Mouse (Mus musculus) heart, embryonic 15.5 days (tissue): ENCODE results near the gene Klf12. TPM values are rescaled to one million over a fixed set of nuclear protein-coding genes. Genes with fewer than 3 reads are reported as not detected.

Experiments
- ATAC-seq: fragments of 200-750 bp; cut with Nextera tagmentation; replicated peaks from 2 replicates; pipeline ENCODE4 v1.8.0; 2017; ENCODE audit warnings: low read depth, moderate TSS enrichment; ENCODE audit not compliant: insufficient number of reproducible peaks, insufficient read depth, low FRiP score
- H3K27ac ChIP-seq: fragments of 300-500 bp; sonication (generic); 2 replicates; pipeline ENCODE4 v1.5.1; 2015; ENCODE audit warnings: mild to moderate bottlenecking, inconsistent platforms
- H3K27me3 ChIP-seq: fragments of 300-500 bp; sonication (generic); 2 replicates; pipeline ENCODE4 v1.6.1; 2015; ENCODE audit warnings: inconsistent platforms
- H3K36me3 ChIP-seq: fragments of 300-500 bp; sonication (generic); 2 replicates; pipeline ENCODE4 v1.6.1; 2015; ENCODE audit warnings: mild to moderate bottlenecking, inconsistent platforms
- H3K4me1 ChIP-seq: fragments of 300-500 bp; sonication (generic); replicated peaks from 2 replicates; pipeline ENCODE4 v1.6.1; 2015; ENCODE audit warnings: inconsistent platforms
- H3K4me2 ChIP-seq: fragments of 300-500 bp; sonication (generic); 2 replicates; pipeline ENCODE4 v1.6.1; 2015; ENCODE audit warnings: inconsistent platforms, mild to moderate bottlenecking, moderate library complexity
- H3K4me3 ChIP-seq: fragments of 300-500 bp; sonication (generic); 2 replicates; pipeline ENCODE4 v1.5.1; 2015; ENCODE audit warnings: mild to moderate bottlenecking, inconsistent platforms
- H3K9ac ChIP-seq: fragments of 300-500 bp; sonication (generic); 2 replicates; pipeline ENCODE4 v1.6.1; 2015; ENCODE audit warnings: mild to moderate bottlenecking, inconsistent platforms
- H3K9me3 ChIP-seq: fragments of 300-500 bp; sonication (generic); replicated peaks from 2 replicates; pipeline ENCODE4 v1.6.1; 2016; ENCODE audit warnings: inconsistent platforms
- WGBS: fragments of 180-500 bp; shearing (Covaris S2); methylation state at CpG from one replicate; pipeline ENCODE4 v1.1.7; 2015; ENCODE audit warnings: mixed read lengths; 5-methylcytosine and 5-hydroxymethylcytosine counted together
- polyA plus RNA-seq: library from polyadenylated mRNA; unstranded; fragments of >200 nt; fragmentation: Nextera tagmentation; extraction: Ambion mirVana; gene quantifications from 2 replicates; pipeline ENCODE4 v1.2.1, GENCODE M21; 2015

Klf12 gene
- polyA plus RNA-seq, 1 experiment from 2014 or later = 5.7 TPM

DNA sequence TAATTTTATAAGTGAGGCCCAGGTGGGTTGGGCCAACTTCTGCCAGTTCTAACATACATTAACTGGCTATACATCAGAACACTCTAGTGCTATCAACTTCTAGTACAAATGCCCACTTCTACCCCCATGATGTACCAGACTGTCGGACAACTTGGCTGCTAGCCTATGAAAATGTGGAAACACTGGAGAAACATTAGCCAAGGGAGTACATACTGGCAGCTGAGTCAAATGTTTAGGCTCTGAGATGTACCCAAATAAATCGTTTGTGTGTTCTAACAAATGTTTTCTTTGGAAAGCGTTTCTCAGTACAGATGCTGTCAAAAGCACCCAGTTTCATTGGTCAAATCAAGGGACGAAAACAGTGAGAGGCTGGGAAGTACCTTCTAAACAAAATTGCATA is 152.0 kb downstream of the Klf12 start:
- H3K4me3 ChIP-seq = no peak overlapping the region
- H3K9ac ChIP-seq = no peak overlapping the region
- H3K9me3 ChIP-seq = no peaks in the 10 kb centered on the region
- no peak for ATAC-seq
- WGBS = 71% methylated on average over 4 of the region's 4 CpGs
- H3K4me2 ChIP-seq = no peak overlapping the region
- H3K4me1 ChIP-seq = no peaks in the 10 kb centered on the region
- H3K27ac ChIP-seq = no peak overlapping the region
- no peaks in the 10 kb centered on the region for H3K27me3 ChIP-seq
- H3K36me3 ChIP-seq = no peaks in the 10 kb centered on the region

- no peak overlapping the region for H3K4me3 ChIP-seq
- H3K9ac ChIP-seq = no peak overlapping the region
- ATAC-seq = no peak
- 87% methylated on average over 6 of the region's 6 CpGs for WGBS
- H3K27me3 ChIP-seq = no peaks in the 10 kb centered on the region
- H3K9me3 ChIP-seq = no peaks in the 10 kb centered on the region
- H3K4me2 ChIP-seq = no peak overlapping the region
- H3K36me3 ChIP-seq = no peaks in the 10 kb centered on the region
- no peak overlapping the region for H3K27ac ChIP-seq
- peaks cover 3% of the 10 kb centered on the region; the same call in 1 of the 2 replicates for H3K4me1 ChIP-seq
Measured at GRCm38 (mm10) chr14:100126126-100126525, 158.4 kb downstream of the Klf12 start.

- Histone ChIP-seq H3K9ac (no peak overlapping the region), H3K4me1 (peaks cover 5% of the 10 kb centered on the region; the same call in 1 of the 2 replicates), H3K27ac (no peak overlapping the region), H3K4me2 (no peak overlapping the region), H3K36me3 (no peaks in the 10 kb centered on the region), H3K9me3 (no peaks in the 10 kb centered on the region), H3K4me3 (no peak overlapping the region), H3K27me3 (no peaks in the 10 kb centered on the region)
- WGBS = 74% methylated on average over 4 of the region's 4 CpGs
- no peak for ATAC-seq
Measured at GRCm38 (mm10) chr14:100121075-100121474, 163.4 kb downstream of the Klf12 start.

- 72% methylated on average over 3 of the region's 3 CpGs for WGBS
- ATAC-seq = no peak
- no peaks in the 10 kb centered on the region for H3K27me3 ChIP-seq
- H3K9ac ChIP-seq = no peak overlapping the region
- H3K36me3 ChIP-seq = no peaks in the 10 kb centered on the region
- peaks cover 5% of the 10 kb centered on the region; the same call in 1 of the 2 replicates for H3K4me1 ChIP-seq
- H3K4me2 ChIP-seq = no peak overlapping the region
- no peaks in the 10 kb centered on the region for H3K9me3 ChIP-seq
- H3K4me3 ChIP-seq = no peak overlapping the region
- H3K27ac ChIP-seq = no peak overlapping the region
Measured at GRCm38 (mm10) chr14:100119866-100120265, 164.6 kb downstream of the Klf12 start.

DNA sequence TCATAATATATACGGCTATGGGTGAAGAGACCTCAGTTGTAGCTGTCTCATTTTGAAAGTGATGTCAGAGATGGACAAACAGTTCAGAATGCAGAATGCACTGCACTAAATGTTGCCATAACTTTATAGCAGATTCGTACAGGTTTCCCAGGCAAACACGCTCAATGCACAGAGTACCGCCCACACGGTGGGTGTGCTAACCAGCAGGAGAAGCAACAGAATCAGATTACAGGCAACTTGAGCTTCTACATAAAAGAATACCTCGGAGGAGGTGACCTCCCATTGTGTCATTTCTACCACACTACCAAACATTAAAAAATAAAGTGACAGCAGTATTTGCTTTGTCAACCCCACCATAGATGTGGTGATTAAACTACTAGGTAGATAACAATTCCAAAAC is 171.1 kb downstream of the Klf12 start:
- Histone ChIP-seq H3K4me3 (no peak overlapping the region), H3K36me3 (no peaks in the 10 kb centered on the region), H3K4me2 (no peak overlapping the region), H3K9me3 (no peaks in the 10 kb centered on the region), H3K27ac (no peak overlapping the region), H3K9ac (no peak overlapping the region), H3K4me1 (peaks cover 3% of the 10 kb centered on the region; the same call in 1 of the 2 replicates), H3K27me3 (no peaks in the 10 kb centered on the region)
- no peak for ATAC-seq
- 76% methylated on average over 6 of the region's 6 CpGs for WGBS

GRCm38 (mm10) chr14:100111735-100112134 is 172.7 kb downstream of the Klf12 start:
- H3K36me3 ChIP-seq = no peaks in the 10 kb centered on the region
- H3K4me3 ChIP-seq = no peak overlapping the region
- 4% methylated on average over 1 of the region's 1 CpGs for WGBS
- no peaks in the 10 kb centered on the region for H3K27me3 ChIP-seq
- H3K27ac ChIP-seq = no peak overlapping the region
- no peak overlapping the region for H3K4me2 ChIP-seq
- ATAC-seq = no peak
- H3K9ac ChIP-seq = no peak overlapping the region
- no peaks in the 10 kb centered on the region for H3K9me3 ChIP-seq
- peaks cover 3% of the 10 kb centered on the region; the same call in 1 of the 2 replicates for H3K4me1 ChIP-seq

- 44% methylated on average over 6 of the region's 6 CpGs for WGBS
- Histone ChIP-seq H3K4me2 (no peak overlapping the region), H3K27me3 (no peaks in the 10 kb centered on the region), H3K27ac (no peak overlapping the region), H3K9ac (no peak overlapping the region), H3K4me1 (peaks cover 8% of the 10 kb centered on the region), H3K4me3 (no peak overlapping the region), H3K36me3 (no peaks in the 10 kb centered on the region), H3K9me3 (no peaks in the 10 kb centered on the region)
- no peak for ATAC-seq
Measured at GRCm38 (mm10) chr14:100109563-100109962, 174.9 kb downstream of the Klf12 start.

DNA sequence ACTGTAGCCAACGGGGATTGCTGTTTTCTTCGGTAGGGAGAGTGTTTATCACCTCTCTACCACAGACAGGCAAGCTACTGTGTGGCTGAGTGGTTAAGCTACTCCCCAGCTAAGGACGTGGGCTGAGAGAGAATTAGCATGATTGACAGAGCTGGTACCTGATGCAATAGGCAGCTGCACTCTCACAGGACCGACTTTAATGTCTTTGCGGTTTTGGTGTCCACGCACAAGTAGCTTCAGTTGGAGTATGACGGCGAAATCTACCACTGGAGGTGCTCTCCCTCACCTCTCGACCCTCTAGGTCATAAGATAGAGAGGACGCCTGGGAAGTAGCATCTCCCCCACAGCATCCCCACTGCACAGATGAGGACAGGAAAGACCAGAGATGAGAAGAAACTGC is 178.9 kb downstream of the Klf12 start:
- Histone ChIP-seq H3K36me3 (no peaks in the 10 kb centered on the region), H3K4me1 (peaks cover 5% of the 10 kb centered on the region; the same call in 1 of the 2 replicates), H3K9ac (no peak overlapping the region), H3K4me2 (no peak overlapping the region), H3K27me3 (no peaks in the 10 kb centered on the region), H3K4me3 (no peak overlapping the region), H3K27ac (no peak overlapping the region), H3K9me3 (no peaks in the 10 kb centered on the region)
- 76% methylated on average over 10 of the region's 10 CpGs for WGBS
- no peak for ATAC-seq

DNA sequence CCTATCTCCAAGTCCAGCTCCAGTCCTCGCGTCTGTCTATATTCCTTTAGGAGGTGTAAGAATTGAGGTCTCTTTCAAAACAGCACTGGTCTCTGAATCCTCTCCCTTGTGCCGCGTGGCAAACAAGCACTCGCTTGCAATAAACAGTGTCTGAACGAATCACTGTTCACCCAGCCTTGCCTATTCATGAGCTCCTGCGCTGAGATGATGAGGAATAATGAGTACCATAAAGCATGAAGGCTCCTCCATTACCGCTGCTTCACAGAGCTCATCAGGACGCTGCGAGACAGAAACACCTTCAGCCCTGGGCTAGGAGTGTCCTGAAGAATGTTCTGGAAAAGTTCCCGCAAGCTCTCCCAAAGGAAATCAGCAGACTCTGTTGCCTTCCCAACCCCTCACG is 179.7 kb downstream of the Klf12 start:
- Histone ChIP-seq H3K9me3 (no peaks in the 10 kb centered on the region), H3K27ac (no peak overlapping the region), H3K4me1 (peaks cover 5% of the 10 kb centered on the region; the same call in 1 of the 2 replicates), H3K4me2 (no peak overlapping the region), H3K4me3 (no peak overlapping the region), H3K9ac (no peak overlapping the region), H3K27me3 (no peaks in the 10 kb centered on the region), H3K36me3 (no peaks in the 10 kb centered on the region)
- 86% methylated on average over 12 of the region's 12 CpGs for WGBS
- ATAC-seq = no peak

- no peak overlapping the region for H3K27ac ChIP-seq
- no peak overlapping the region for H3K9ac ChIP-seq
- no peaks in the 10 kb centered on the region for H3K36me3 ChIP-seq
- peaks cover 5% of the 10 kb centered on the region; the same call in 1 of the 2 replicates for H3K4me1 ChIP-seq
- no peaks in the 10 kb centered on the region for H3K27me3 ChIP-seq
- ATAC-seq = no peak
- H3K4me2 ChIP-seq = no peak overlapping the region
- H3K9me3 ChIP-seq = no peaks in the 10 kb centered on the region
- WGBS = 90% methylated on average over 6 of the region's 6 CpGs
- no peak overlapping the region for H3K4me3 ChIP-seq
Measured at GRCm38 (mm10) chr14:100103818-100104217, 180.7 kb downstream of the Klf12 start.

DNA sequence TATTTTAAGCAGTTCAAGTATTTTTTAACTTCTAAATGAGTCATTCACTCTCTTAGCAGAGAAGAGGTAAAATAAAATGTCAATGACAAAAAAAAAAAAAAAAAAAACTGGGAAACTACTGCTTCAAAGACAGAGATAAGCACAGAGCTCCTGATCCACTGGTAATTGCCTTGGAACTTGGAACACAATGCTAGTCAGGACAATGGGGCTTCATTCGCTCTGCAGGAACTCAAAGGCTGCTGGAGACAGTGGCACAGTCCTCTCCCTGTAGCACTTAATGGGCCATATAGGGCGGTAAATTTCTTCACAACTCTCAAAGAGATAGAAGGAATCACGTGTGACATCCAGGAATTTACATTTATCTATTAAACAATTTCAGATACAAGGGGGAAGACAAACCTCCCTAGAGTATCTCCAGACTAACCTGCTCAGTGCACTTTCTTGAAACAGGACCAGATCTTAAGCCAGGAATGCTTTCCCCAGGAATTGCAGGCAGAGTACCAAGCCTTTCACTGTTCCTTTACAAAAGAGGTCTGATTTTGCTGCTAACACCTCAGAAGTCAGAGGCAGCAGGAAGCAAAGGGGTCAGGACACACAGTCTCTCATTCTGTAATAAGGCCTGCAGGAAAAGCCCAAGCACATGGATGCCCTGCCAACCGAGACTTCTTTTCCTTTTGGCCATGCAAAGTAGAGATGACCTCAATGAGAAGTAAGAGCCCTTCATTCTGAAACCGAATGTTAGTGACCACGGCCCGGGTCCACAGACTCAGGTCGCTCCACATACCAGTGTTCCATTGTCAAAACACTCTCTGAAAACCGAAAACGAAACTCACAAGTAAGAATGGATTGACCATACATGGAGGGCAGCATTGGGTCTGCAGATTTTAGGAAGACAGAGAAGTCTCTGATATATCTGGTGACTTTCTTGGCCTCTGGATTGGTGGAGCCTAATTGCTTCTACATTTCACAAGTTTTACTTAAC is 187.0 kb downstream of the Klf12 start:
- no peaks in the 10 kb centered on the region for H3K27me3 ChIP-seq
- no peak overlapping the region for H3K4me2 ChIP-seq
- no peak overlapping the region for H3K4me3 ChIP-seq
- WGBS = 79% methylated on average over 10 of the region's 10 CpGs
- H3K9ac ChIP-seq = no peak overlapping the region
- no peaks in the 10 kb centered on the region for H3K4me1 ChIP-seq
- H3K9me3 ChIP-seq = no peaks in the 10 kb centered on the region
- H3K36me3 ChIP-seq = no peaks in the 10 kb centered on the region
- no peak for ATAC-seq
- no peak overlapping the region for H3K27ac ChIP-seq

GRCm38 (mm10) chr14:100095730-100096129 is 188.7 kb downstream of the Klf12 start:
- Histone ChIP-seq H3K4me1 (no peaks in the 10 kb centered on the region), H3K27me3 (no peaks in the 10 kb centered on the region), H3K4me3 (no peak overlapping the region), H3K36me3 (no peaks in the 10 kb centered on the region), H3K9ac (no peak overlapping the region), H3K27ac (no peak overlapping the region), H3K4me2 (no peak overlapping the region), H3K9me3 (no peaks in the 10 kb centered on the region)
- WGBS = 81% methylated on average over 3 of the region's 3 CpGs
- ATAC-seq = no peak
